In the genomic region with DNA sequence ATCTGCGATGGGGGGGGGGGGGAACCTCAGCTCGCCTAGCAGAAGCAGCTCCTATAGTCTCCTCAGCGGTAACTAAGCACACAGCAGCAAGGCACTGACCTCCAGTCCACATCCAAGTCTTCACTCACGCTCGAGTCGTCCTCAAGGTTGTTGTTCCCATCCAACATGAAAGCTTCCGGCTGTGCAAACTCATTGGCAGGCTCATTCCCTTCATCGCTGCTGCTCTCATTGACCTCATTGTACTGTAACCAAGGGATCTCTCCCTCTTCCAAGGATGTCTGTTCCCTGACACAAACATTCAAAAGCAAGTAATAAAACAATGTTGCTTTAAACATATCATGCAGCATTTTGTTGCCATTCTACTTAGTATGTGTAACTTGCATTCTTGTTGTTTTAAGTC, we compare ENCODE assay signal across 21 mouse cellular contexts.
"Had no signal": no experiment of that assay in that cellular context is flagged by ENCODE, and none has a peak within 500 bp of the region (broad histone marks: within the 10 kb centered on the region; RNA-seq: fewer than 3 reads in every experiment).

No protein-coding gene starts in this region.

- DNase-seq: kidney, adult 9 months; kidney, postnatal 14 days; kidney, postnatal 4 days; layer of hippocampus, adult 9-11 months; left cerebral cortex, postnatal 4 days; liver, embryonic 13.5 days; lung, adult 2 months; lung, postnatal 14 days; retina, postnatal 1 day; right cerebral cortex, postnatal 25 days; spleen, adult 18-20 months; thymus, adult 18-20 months; thymus, postnatal 36 days had no signal

- H3K27ac ChIP-seq: limb, embryonic 12.5 days; limb, embryonic 15.5 days; liver, embryonic 13.5 days; macrophage; midbrain, embryonic 12.5 days; midbrain, embryonic 15.5 days; neural tube, embryonic 12.5 days; neural tube, embryonic 15.5 days; stomach, embryonic 15.5 days had no signal

- H3K4me3 ChIP-seq: limb, embryonic 12.5 days; limb, embryonic 15.5 days; liver, embryonic 13.5 days; midbrain, embryonic 12.5 days; midbrain, embryonic 15.5 days; neural tube, embryonic 12.5 days; neural tube, embryonic 15.5 days; stomach, embryonic 15.5 days had no signal
